Mouse (Mus musculus): ENCODE data around the gene Bach2. TPM values are rescaled to one million over a fixed set of nuclear protein-coding genes. Genes with fewer than 3 reads are reported as not detected.

Gene Bach2
- polyA plus RNA-seq, 1 experiment from 2014 or later: 18.8 TPM

DNA sequence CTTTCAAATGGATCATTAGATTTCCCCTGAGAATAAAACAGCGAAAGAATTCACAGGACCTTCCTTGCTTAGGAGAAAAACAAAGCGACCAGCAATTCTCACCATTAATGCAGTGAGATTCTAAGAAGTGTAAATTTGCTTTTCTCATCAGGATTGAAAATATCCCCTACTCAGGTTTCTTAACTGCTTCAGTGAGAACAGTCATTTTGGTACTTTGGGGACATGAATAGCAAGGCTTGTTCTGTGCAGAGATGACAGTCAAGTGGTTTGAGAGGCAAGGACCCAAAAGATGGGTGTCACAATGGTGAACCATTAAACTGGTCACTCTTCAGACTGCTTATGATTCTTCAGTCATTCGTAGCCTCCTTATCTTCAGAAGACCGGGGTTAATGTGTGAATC lies 263.6 kb downstream of the Bach2 start:
- 82% methylated on average over 4 of the region's 4 CpGs for WGBS

DNA sequence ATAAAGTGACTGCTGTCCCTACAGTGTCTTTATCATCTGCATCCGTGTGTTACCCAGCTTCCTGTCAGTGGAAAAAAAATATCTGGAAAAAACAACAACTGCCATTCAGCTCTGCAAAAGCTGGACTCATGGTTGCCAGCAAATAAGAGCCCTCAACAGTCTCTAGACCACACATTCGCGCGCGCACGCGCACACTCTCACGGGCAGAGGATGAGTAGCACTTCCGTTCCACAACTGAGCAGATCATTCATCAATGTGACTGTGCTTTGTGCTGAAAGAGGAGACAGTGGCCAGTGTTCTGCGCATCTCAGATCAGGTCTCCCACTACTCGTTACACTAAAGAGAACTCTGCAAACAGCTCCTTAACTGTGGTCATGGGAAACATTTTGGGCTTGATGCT lies 265.6 kb downstream of the Bach2 start:
- Histone ChIP-seq H3K9ac (ENCODE audit: low read depth, low read length) (no peak overlapping the region), H3K36me3 (ENCODE audit: control insufficient read depth, insufficient read depth, low read length) (no peaks in the 10 kb centered on the region; the same call in 1 of the 2 replicates), H3K4me2 (ENCODE audit: low read length) (no peak overlapping the region), H3K4me1 (ENCODE audit: control insufficient read depth, insufficient read depth, low read length) (peaks cover 17% of the 10 kb centered on the region), H3K9me3 (replicated peaks; ENCODE audit: control insufficient read depth, low read length, poor library complexity, severe bottlenecking) (no peaks in the 10 kb centered on the region), H3K27ac (ENCODE audit: low read length) (no peak overlapping the region), H3K27me3 (ENCODE audit: control insufficient read depth, insufficient read depth, low read depth, low read length) (no peaks in the 10 kb centered on the region), H3K4me3 (ENCODE audit: low read depth, low read length) (no peak overlapping the region)
- no peak for ATAC-seq
- 93% methylated on average over 11 of the region's 11 CpGs for WGBS

More for the DNA sequence above, 263.6 kb downstream of the Bach2 start:
- no peak for ATAC-seq
- Histone ChIP-seq H3K9me3 (replicated peaks; ENCODE audit: control insufficient read depth, low read length, poor library complexity, severe bottlenecking) (no peaks in the 10 kb centered on the region), H3K9ac (ENCODE audit: low read depth, low read length) (no peak overlapping the region), H3K27ac (ENCODE audit: low read length) (no peak overlapping the region), H3K4me3 (ENCODE audit: low read depth, low read length) (no peak overlapping the region), H3K4me1 (ENCODE audit: control insufficient read depth, insufficient read depth, low read length) (no peaks in the 10 kb centered on the region), H3K36me3 (ENCODE audit: control insufficient read depth, insufficient read depth, low read length) (no peaks in the 10 kb centered on the region; the same call in 1 of the 2 replicates), H3K4me2 (ENCODE audit: low read length) (no peak overlapping the region), H3K27me3 (ENCODE audit: control insufficient read depth, insufficient read depth, low read depth, low read length) (no peaks in the 10 kb centered on the region)

DNA sequence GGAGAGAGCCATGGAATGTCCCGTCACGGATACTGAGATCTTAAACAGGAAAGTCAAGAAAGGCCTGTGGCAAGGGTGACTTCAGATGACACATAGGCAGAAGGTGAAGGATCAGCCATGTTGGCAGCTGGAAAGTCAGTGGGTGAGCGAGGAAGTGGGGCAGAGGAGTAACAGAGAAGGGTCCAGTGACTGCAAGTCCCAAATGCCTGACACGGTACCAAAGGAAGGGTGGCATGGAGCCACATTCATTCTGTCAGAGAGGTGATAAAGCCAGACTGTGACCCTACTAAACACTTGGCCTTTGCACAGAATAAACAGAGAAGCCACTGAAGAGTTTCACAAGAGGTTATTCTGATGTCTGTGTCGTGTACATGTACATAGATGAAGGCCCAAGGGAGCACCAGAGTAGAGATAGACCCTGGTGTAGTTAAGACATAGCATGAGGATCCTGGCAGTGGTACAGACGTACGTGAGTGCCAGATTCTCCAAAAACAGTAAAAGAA lies 267.8 kb downstream of the Bach2 start:
- no peak overlapping the region for H3K27ac ChIP-seq (ENCODE audit: low read length)
- no peaks in the 10 kb centered on the region for H3K9me3 ChIP-seq (replicated peaks; ENCODE audit: control insufficient read depth, low read length, poor library complexity, severe bottlenecking)
- no peak overlapping the region for H3K4me2 ChIP-seq (ENCODE audit: low read length)
- no peak overlapping the region for H3K9ac ChIP-seq (ENCODE audit: low read depth, low read length)
- 99% methylated on average over 7 of the region's 7 CpGs for WGBS
- no peaks in the 10 kb centered on the region for H3K27me3 ChIP-seq (ENCODE audit: control insufficient read depth, insufficient read depth, low read depth, low read length)
- no peak for ATAC-seq
- H3K4me1 ChIP-seq (ENCODE audit: control insufficient read depth, insufficient read depth, low read length): peaks cover 31% of the 10 kb centered on the region
- H3K4me3 ChIP-seq (ENCODE audit: low read depth, low read length): no peak overlapping the region
- no peaks in the 10 kb centered on the region; the same call in 1 of the 2 replicates for H3K36me3 ChIP-seq (ENCODE audit: control insufficient read depth, insufficient read depth, low read length)

DNA sequence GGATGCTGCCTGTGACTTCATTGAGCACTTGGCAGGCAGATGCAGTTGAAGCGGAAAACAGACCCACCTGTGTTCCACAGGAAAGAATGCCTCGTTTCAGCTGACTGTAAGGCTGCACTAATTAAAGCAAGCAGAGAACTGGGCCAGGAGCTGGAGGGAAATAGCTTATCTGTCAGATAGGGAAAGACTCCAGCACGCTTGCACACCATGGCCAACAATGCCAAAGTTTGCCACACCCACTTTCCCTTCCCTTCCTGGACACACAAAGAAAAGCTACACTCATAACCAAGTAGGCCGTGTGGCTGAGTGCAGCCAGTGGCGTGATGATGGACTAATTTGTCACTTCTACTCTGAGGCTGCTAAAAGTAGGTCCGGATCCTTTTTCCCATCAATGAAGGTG lies 268.4 kb downstream of the Bach2 start:
- Histone ChIP-seq H3K4me1 (ENCODE audit: control insufficient read depth, insufficient read depth, low read length) (peaks cover 31% of the 10 kb centered on the region), H3K9me3 (replicated peaks; ENCODE audit: control insufficient read depth, low read length, poor library complexity, severe bottlenecking) (no peaks in the 10 kb centered on the region), H3K4me2 (ENCODE audit: low read length) (no peak overlapping the region), H3K9ac (ENCODE audit: low read depth, low read length) (no peak overlapping the region), H3K27ac (ENCODE audit: low read length) (no peak overlapping the region), H3K4me3 (ENCODE audit: low read depth, low read length) (no peak overlapping the region), H3K27me3 (ENCODE audit: control insufficient read depth, insufficient read depth, low read depth, low read length) (no peaks in the 10 kb centered on the region), H3K36me3 (ENCODE audit: control insufficient read depth, insufficient read depth, low read length) (no peaks in the 10 kb centered on the region; the same call in 1 of the 2 replicates)
- ATAC-seq: no peak
- WGBS: 83% methylated on average over 6 of the region's 6 CpGs

DNA sequence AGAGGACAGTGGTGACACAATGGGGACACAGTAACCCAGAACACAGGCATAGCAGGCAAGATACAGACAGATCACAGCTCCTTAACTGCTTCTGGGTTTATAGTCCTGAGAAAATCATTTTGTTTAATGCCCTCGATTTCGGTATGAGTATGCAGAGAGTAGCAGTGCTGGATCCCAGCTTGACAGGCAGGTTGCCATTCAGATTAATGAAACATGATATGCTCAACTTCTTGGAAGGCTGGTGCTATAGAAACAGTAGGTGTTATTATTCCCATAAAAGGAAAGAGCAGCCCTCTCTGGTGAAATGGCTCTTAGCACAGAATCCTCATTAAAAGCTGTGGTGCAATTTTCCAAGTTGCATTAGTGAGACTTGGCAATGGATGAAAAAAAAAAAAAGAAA lies 270.0 kb downstream of the Bach2 start:
- H3K4me2 ChIP-seq (ENCODE audit: low read length): no peak overlapping the region
- no peaks in the 10 kb centered on the region for H3K36me3 ChIP-seq (ENCODE audit: control insufficient read depth, insufficient read depth, low read length)
- WGBS: 9% methylated on average over 2 of the region's 2 CpGs
- no peaks in the 10 kb centered on the region for H3K27me3 ChIP-seq (ENCODE audit: control insufficient read depth, insufficient read depth, low read depth, low read length)
- H3K4me1 ChIP-seq (ENCODE audit: control insufficient read depth, insufficient read depth, low read length): peaks cover 31% of the 10 kb centered on the region
- no peaks in the 10 kb centered on the region for H3K9me3 ChIP-seq (replicated peaks; ENCODE audit: control insufficient read depth, low read length, poor library complexity, severe bottlenecking)
- ATAC-seq: peak; percentile 61
- H3K27ac ChIP-seq (ENCODE audit: low read length): peak overlapping the region; percentile 81
- no peak overlapping the region for H3K4me3 ChIP-seq (ENCODE audit: low read depth, low read length)
- no peak overlapping the region for H3K9ac ChIP-seq (ENCODE audit: low read depth, low read length)

DNA sequence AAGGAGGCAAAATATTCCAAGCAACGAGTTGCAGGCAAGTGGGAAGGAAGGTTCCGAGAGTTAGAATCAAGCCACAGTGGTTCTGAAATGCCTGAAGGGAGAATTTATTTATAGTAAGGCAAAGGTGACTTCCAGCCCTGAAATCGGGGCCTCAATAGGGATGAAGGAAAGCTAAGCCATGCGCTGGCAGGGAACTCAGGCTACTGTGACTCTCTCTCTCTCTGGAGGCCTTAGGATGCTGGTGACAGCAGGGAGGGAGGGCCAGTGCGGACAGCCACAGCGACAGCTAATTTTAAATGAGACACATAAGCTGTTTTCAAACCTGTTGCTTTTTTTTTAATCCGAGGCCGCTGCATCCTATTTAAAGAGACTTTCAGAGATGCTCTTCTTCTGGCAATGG lies 270.4 kb downstream of the Bach2 start:
- Histone ChIP-seq H3K36me3 (ENCODE audit: control insufficient read depth, insufficient read depth, low read length) (no peaks in the 10 kb centered on the region), H3K9me3 (replicated peaks; ENCODE audit: control insufficient read depth, low read length, poor library complexity, severe bottlenecking) (no peaks in the 10 kb centered on the region), H3K27me3 (ENCODE audit: control insufficient read depth, insufficient read depth, low read depth, low read length) (no peaks in the 10 kb centered on the region), H3K4me1 (ENCODE audit: control insufficient read depth, insufficient read depth, low read length) (peaks cover 31% of the 10 kb centered on the region), H3K9ac (ENCODE audit: low read depth, low read length) (no peak overlapping the region), H3K27ac (ENCODE audit: low read length) (peak overlapping the region; percentile 81), H3K4me3 (ENCODE audit: low read depth, low read length) (no peak overlapping the region), H3K4me2 (ENCODE audit: low read length) (peak overlapping the region; percentile 7; the same call in 1 of the 2 replicates)
- 13% methylated on average over 8 of the region's 8 CpGs for WGBS
- ATAC-seq: peak; percentile 54; the same call in 1 of the 2 replicates

DNA sequence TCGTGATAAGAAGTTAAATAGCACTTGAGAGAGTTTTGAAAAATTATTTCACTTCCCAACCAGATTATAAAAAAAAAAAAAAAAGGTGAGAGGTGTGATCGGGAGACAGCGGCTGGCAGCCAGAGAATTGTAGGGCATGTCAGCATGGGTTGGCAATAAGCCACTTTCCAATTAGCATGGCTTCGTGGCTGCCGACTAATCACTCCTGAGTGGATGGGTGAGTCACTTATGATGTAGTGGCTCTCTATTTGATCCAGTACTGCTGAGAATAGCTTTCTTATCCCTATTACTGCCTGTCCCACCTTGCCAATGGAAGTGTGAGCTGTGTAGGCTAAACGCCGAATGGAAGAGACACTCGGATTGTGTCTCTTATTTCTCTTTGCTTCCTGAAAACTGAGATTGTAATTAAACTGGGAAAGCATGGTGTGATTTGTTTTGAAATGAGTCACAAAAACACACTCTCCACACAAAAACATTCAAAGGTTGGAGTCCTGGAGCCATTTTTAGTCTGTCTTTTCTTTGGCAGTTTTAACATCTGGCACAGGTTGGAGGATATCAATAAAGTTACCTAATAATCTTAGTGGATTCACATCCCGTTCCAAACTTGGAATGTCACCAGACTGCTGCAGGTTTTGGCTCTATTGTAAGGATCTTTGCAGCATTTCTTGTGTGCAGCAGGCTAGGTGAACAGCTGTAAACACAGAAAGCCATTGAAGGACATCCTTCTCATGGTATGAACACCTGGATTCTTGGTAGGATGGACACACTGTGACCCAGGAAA lies 271.4 kb downstream of the Bach2 start:
- WGBS: 51% methylated on average over 9 of the region's 9 CpGs
- no peak overlapping the region for H3K9ac ChIP-seq (ENCODE audit: low read depth, low read length)
- peak overlapping the region; percentile 18; the same call in 1 of the 2 replicates for H3K27ac ChIP-seq (ENCODE audit: low read length)
- H3K4me3 ChIP-seq (ENCODE audit: low read depth, low read length): no peak overlapping the region
- ATAC-seq: no peak
- H3K9me3 ChIP-seq (replicated peaks; ENCODE audit: control insufficient read depth, low read length, poor library complexity, severe bottlenecking): no peaks in the 10 kb centered on the region
- H3K4me1 ChIP-seq (ENCODE audit: control insufficient read depth, insufficient read depth, low read length): peaks cover 31% of the 10 kb centered on the region
- H3K27me3 ChIP-seq (ENCODE audit: control insufficient read depth, insufficient read depth, low read depth, low read length): no peaks in the 10 kb centered on the region
- H3K36me3 ChIP-seq (ENCODE audit: control insufficient read depth, insufficient read depth, low read length): no peaks in the 10 kb centered on the region
- H3K4me2 ChIP-seq (ENCODE audit: low read length): no peak overlapping the region

DNA sequence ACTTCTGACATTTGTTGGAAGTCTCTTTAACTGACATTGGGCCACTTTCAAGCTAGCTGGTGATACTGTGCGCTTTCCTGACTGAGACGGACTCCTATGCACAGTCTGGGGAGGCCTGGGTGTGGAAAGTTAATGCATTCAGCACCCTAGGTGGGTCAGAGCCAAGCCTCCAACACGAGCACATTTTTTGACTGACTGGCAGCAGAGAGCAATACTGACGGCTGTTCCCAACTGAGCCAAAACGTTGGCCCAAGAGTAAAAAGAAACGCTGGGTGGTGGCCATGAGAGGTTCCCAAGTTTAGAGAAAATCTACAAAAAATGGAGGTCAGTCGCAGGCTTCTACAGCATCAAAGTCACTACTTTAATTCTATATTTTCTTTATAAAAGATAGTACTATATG lies 272.3 kb downstream of the Bach2 start:
- H3K4me3 ChIP-seq (ENCODE audit: low read depth, low read length): no peak overlapping the region
- H3K9me3 ChIP-seq (replicated peaks; ENCODE audit: control insufficient read depth, low read length, poor library complexity, severe bottlenecking): no peaks in the 10 kb centered on the region
- H3K4me1 ChIP-seq (ENCODE audit: control insufficient read depth, insufficient read depth, low read length): peaks cover 31% of the 10 kb centered on the region
- H3K27me3 ChIP-seq (ENCODE audit: control insufficient read depth, insufficient read depth, low read depth, low read length): no peaks in the 10 kb centered on the region
- H3K27ac ChIP-seq (ENCODE audit: low read length): no peak overlapping the region
- no peaks in the 10 kb centered on the region for H3K36me3 ChIP-seq (ENCODE audit: control insufficient read depth, insufficient read depth, low read length)
- no peak for ATAC-seq
- 63% methylated on average over 7 of the region's 7 CpGs for WGBS
- H3K9ac ChIP-seq (ENCODE audit: low read depth, low read length): no peak overlapping the region
- no peak overlapping the region for H3K4me2 ChIP-seq (ENCODE audit: low read length)

DNA sequence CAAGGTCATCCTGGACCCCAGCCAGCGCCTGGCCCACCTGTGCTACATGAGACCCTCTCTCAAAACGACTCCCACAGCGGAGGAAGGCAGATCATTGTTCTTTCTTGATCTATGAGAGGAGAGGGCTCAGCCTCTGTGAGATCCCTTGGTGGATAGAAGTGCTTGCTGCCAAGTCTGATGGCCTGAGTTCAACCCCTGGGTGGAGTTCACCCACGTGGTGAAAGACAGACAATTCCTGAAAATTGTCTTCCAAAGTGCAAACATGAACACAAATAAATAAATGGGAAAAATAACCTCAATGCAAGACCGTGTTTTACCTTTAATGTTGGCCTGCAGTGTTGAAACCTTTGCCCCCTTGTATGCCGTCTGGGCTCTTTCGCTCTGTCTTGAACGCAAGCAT lies 277.5 kb downstream of the Bach2 start:
- H3K27me3 ChIP-seq (ENCODE audit: control insufficient read depth, insufficient read depth, low read depth, low read length): no peaks in the 10 kb centered on the region
- no peaks in the 10 kb centered on the region for H3K9me3 ChIP-seq (replicated peaks; ENCODE audit: control insufficient read depth, low read length, poor library complexity, severe bottlenecking)
- 94% methylated on average over 8 of the region's 8 CpGs for WGBS
- no peak overlapping the region for H3K4me2 ChIP-seq (ENCODE audit: low read length)
- H3K27ac ChIP-seq (ENCODE audit: low read length): no peak overlapping the region
- H3K9ac ChIP-seq (ENCODE audit: low read depth, low read length): no peak overlapping the region
- H3K4me3 ChIP-seq (ENCODE audit: low read depth, low read length): no peak overlapping the region
- H3K4me1 ChIP-seq (ENCODE audit: control insufficient read depth, insufficient read depth, low read length): peaks cover 9% of the 10 kb centered on the region; the same call in 1 of the 2 replicates
- no peaks in the 10 kb centered on the region for H3K36me3 ChIP-seq (ENCODE audit: control insufficient read depth, insufficient read depth, low read length)
- ATAC-seq: no peak

Measured in midbrain, embryonic 16.5 days (tissue).